Mouse (Mus musculus) embryo, embryonic 10.5 days (tissue): ENCODE results near the gene Col6a1.

Experiments
- DNase-seq: peaks from one replicate; pipeline ENCODE4 v3.0.0-alpha.2; 2015; ENCODE audit warnings: low spot score

Gene Col6a1

DNA sequence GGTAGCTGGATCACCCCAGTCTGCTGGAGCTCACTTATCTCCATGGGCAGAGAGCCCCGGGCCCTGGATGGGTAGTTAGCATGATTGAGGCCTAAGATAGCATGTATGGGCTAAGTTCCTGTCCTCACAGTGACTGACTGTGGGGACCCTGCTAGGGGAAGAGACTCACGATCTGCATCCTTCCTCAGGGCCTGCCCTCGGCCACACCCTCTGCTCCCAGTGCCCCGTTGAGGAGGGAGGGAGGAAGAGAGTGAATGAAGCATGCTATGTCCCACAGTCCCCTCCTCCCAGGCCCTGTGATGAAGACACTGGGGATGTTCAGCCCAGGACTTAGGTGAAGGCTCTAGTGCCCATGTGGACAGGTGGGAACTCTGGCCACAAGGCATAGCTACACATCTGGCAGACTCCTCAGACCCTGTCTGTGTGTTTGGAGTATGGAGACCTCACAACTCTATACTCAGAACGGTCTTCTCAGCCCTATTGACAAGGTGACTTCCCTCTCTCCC is 1.7 kb downstream of the Col6a1 start:
- DNase-seq = no peak

DNA sequence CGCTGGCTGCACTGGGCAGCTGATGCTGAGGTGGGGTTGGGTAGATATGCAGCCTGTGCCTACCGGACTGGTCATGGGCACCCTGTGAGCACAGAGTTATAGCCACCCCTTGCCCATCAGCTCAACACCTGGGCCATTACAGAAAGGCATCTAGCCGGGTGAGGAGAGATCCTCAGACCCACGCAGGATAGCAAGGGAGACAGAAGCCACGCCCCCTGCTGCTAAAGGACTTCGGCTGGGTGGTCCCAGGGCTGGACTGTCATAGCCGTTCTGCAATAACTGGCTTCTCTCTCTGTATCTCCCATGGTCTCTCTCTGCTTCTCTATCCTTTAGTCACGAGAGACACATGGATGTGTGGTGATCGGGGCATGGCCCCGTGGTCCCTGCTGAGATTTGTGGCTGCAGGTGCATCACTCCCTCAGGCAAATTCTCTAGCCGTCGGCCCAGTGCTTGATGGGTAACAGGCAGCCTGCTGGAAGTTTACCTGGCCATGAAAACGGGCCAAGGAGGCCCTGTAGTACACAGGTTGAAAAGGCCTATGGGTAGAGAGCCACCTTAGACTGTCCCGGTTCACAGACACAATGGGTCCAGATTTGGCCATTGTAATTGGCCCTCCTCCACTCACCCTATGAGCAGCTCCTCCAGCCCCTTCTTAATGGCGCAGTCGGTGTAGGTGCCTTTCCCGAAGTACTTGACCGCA is 3.1 kb downstream of the Col6a1 start:
- DNase-seq = no peak

DNA sequence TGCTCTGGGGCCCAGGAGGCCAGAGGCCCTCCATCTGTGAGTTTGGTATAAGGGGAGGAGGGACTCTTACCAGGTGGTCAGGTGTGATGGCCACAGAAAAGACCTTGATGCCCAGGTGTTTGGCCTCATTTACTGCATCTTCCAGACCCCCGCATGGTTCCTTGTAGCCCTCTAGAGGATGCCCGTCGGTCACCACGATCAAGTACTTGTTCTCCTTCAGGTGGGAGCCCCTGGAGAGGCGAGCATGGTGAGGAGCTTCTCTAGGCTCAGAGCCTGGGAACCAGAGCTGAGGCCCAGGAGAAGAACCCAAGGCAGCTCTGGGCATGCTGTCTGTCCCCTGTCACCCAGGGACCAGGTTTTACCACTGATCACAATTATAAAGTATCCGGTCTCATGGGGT is 4.2 kb downstream of the Col6a1 start:
- DNase-seq = no peak

DNA sequence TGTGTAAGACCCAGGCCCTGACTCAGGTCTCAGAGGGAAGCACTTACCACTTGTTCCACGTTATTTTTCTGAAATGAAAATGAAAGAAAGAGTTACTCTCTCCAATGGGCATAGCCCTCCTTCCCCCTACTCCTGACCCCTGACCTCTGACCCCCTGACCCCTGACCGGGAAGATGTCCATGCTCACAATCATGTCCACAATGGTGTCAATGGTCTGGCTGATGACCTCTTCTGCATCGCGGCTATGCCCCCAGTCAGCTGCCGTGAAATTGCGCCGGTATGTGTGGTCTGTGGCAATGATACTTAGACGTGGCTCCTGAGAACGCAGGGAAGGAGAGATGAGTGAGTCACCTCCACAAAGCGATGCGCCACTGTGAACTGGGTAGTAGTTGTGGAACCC is 4.8 kb downstream of the Col6a1 start:
- no peak for DNase-seq

DNA sequence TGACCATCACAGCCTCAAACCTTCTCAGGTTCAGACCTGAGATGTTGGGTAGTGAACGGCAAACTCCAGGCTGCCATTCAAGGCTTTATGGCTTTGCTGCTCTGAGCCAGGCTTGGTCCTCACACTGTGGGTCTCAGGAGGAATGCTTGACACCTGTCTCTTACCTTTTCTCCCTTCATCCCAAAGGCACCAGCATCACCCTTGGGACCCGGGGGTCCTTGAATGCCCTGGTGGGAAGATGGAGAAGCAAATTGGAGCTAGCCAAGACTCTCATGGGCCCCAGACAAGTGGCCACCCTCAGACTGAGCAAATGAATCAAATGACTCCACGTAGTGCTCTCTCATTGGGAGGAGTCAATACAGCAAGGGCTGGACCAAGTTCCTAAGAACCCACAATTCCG is 8.3 kb downstream of the Col6a1 start:
- DNase-seq = no peak

DNA sequence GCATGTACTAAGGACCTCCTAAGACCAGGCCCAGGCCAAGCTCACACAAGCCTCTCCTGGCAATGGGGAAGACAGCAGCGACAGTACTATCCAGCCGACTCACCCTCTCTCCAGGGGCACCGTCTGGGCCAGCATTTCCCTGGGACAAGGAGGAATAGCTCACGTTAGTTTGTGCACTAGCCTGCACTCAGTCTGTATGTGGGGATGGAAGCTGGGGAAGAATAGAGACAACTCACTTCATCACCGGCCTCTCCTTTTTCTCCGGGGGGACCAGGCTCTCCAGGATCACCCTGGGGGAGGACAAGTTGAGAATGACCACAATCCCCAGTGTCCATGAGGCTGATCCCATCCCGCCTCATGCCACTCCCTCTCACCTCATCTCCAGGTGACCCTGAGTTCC is 8.9 kb downstream of the Col6a1 start:
- DNase-seq = no peak

DNA sequence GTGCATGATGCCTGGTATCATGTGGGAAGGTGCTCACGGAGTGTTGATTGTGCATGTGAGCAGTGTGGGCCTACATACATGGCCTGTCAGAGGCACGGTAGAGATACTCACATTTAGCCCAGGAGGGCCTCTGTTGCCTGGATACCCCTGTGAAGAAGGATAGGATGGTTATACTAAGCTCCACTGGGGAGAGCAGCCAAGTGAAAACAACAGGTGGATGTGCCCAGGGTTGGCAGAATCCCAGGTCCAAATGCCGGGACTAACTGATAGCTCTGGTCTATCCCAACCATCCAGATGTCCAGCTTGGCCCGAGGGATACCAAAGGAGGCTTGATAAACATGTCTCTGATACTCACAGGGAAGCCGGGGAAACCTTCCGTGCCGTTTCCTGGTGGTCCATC is 11.7 kb downstream of the Col6a1 start:
- no peak for DNase-seq

DNA sequence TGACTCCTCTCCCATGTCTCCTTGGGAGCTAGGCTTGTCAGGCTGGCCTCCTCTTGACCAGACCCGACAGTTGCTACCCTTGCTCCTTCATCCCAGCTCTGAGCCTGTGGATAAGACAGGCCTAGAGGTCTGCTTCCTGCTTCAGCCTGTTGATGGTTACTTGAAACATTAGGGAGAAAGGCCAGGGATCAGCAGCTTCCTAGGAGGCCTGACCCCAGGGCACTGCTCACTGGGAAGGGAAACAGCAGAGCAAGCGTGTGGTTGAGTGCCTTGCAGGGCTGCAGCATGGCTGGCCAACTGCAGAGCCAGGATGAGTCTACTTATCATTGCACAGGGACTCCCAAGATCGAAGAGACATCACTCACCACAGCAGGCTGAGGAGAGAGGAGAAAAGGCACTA is 13.5 kb downstream of the Col6a1 start:
- DNase-seq = no peak

DNA sequence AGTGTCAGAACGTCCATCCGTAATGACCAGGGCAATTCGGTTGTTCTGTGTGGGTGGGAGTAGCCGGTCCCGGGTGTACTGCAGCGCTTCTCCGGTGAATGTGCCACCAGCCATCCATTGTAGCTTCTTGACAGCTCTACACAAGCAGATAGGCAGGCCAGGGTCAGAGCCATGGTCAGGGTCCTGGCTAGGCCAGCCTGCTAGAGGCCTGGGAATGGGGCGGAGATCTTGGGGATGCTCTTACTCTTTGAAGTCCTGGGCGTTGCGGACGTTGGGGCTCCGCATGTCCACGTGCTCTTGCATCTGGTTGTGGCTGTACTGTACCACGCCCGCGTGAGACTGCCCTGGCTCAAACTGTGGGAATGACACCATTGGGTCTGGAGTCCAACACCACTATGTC is 14.6 kb downstream of the Col6a1 start:
- DNase-seq = no peak

DNA sequence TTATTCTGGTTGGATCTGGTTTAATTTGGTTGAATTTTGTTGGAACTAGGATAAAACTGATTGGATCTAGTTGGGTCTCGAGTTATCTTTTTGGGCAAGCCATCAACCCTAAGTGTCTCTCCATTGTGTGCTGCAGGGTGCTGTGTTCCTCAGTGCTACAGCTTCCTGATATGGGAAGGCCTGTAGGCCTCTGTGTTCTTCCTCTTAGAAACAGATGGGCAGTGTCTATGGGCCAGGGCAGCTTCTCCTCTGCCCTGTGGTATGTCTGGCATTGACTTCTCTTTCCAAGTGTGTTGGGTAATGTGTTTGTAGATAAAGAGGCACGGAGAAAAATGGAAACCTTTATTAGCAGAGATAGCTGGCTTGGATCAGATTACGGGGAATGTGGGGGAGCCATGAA is 17.5 kb downstream of the Col6a1 start:
- DNase-seq = no peak

DNA sequence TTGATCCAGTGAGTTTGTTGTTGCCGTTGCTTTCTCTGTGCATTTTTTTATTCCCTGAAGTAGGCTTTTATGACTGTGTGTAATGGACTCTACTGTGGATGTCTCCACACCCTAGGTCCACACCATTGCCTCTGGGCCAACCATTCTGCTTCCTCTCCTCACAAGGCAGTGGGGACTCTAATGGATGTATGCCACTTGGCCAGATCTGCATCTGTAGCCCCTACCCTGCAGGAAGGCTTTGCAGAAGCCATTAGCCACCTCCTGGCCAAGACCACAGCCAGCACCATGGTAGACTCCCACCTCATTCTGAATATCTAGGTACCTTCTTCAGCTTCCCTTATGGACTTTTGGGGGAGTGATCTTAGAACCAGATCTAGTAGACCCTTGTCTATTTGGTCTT is 18.4 kb downstream of the Col6a1 start:
- no peak for DNase-seq

DNA sequence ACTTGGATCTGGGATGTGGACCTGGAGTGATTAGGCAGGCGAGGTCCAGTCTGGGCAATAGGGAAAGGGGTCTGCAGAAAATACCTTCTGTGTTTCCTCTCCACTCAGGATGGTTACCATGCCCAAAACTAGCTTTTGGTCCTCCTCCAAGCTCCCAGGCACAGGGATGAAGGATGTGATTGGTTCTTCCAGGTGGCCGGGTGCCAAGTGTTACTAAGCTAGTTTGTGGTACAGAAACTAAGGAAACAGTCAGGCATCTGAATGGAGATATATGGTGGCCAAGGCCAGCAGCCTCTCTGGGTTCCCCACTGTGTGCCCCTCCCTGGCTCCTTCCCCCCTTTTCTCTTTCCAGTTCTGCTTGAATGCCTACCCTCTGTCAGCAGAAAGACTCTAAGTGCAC is 19.0 kb downstream of the Col6a1 start:
- no peak for DNase-seq

DNA sequence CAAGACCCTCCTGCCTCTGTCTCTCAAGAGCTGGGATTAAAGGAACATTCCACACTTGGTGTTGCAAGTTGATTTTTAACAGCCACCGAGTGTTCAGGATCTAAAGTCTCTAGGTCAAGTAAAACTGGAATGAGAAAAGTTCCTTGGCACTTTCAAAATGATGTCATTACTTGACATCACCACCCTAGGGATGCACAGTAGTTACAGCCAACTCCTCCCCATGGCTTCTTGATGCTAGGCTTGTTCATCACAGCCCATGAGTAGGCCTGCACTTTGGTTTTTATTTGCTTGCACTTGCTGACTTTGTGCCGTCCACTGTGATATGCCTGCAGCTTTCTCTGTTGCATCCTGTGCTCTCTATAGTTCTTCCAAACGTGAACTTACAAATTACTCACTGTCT is 21.6 kb downstream of the Col6a1 start:
- DNase-seq = no peak

DNA sequence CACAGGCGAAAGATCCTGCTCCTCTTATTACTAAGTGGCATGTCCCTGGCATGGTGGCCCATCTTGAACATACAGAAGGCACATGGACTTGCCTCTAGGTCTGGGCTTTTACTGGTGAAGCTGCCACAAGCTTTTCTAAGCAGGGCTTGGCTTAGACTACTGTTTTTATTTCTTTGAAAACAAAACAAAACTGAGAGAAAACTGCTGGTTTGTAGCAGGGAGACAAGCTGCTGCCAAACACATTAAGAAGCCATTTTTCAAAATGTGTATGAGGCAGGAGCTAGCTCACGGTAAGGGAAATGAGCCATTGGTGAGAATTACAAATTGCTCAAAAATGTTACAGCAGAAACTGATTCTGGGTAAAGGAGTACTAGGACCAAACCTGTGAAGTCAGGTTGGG is 24.5 kb downstream of the Col6a1 start:
- DNase-seq = no peak

DNA sequence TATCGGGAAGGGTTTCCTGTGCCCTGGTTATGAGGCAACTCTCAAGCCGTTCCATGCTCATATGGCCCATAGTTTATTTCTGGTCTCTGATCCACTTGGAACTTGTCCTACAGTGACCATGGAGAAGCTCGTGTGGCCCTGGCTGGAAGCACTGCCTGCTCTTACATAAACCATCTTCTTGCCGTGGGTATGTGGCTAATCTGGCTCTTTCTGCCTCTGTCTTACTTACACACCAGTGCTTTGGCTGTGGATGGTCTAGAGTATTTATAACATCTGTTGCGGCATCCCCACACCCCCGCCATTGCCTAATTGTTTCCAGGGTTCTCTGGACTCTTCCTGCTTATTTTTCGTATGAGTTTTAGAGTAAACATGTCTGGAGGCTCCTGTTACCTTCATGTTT is 26.2 kb downstream of the Col6a1 start:
- no peak for DNase-seq

DNA sequence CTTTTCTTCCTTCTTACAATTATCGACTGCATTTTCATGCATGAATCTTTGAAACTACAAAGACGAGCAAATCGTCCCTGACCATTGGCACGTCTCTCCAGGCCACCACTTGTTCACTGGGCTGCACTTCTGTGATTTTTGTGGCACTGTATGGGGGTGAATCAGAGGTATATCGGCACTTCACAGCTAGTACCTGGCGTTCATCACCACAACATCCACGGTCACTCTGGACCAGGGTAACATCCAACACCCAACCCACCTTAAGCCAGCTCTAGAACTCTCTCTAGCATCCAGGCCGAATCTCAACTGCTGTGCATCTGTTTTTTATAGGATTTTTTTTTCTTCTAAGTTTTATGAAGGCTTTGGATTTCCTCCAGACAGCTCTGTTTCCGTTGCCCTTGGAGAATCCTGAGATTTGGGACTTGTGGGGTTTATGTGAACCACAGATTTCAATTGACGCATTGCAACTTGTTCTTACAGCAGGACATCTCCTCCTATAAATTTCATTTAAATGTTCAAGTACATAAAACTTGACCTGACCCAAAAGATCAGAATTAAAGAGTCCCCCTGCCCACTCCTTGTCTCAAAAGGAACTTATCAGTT is 30.6 kb downstream of the Col6a1 start:
- no peak for DNase-seq

DNA sequence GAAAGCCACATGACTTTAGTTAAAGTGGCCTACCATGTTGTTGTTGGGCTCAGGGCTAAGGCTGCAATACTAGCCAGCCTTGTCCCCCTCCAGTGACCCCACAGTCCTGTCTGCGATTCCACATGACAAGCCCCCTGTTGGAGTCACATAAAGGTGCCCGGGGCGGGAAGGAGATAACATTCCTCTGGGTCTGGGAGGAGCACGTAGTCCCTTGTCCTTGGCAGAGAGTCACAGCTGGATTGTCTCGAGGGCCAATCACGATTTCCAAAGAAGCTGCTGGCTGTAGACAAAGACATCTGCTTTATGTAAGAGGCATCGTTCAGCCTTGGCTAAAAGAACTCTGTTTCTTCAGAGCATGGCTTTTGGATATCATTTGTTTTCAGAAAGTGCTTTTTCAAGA is 31.2 kb downstream of the Col6a1 start:
- DNase-seq = no peak

DNA sequence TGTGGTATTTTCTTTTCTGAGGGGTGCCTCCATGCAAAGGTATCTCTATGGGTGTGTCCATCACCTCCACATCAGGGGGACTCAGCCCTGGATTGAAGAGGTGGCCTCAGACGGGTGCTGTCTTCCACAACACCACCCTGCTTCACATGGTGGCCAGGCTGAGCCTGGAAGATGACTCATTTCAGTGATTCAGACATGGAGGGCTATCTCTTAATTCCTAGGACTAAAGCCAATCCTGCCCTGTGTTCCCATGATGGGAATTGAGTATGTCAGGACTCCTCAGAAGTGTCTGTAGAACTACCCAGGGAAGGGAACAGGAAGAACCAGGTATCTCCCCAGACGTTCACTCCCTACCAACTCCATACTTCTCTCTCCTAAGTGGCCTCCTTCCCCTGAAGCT is 32.5 kb downstream of the Col6a1 start:
- no peak for DNase-seq

DNA sequence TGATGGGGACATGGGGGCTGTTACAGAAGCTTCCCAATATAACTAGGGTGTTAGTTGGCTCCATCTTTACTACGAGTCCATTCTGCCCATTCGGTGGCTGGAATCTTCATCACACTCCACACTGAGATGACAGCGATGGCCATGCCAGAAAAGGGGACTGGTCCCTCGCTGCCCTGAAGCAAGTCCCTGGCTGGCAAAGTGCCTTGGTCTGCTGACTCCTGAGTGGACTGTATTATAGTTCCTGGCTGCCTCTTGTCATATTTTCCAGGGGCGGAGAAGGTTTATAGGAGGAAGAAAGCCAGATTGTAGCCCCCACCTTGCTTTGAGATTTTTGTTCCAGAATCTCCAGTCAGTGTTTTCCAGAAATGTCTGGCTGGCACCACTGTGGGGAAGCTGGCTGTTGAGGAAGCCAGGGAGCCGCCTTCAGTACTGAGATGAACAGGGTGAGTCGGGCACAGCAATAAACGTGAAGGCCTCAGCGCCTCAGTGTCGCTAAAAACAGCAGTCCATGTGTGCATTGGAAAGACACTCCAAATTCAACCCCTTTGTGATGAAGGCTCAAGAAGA is 40.4 kb downstream of the Col6a1 start:
- DNase-seq = no peak

DNA sequence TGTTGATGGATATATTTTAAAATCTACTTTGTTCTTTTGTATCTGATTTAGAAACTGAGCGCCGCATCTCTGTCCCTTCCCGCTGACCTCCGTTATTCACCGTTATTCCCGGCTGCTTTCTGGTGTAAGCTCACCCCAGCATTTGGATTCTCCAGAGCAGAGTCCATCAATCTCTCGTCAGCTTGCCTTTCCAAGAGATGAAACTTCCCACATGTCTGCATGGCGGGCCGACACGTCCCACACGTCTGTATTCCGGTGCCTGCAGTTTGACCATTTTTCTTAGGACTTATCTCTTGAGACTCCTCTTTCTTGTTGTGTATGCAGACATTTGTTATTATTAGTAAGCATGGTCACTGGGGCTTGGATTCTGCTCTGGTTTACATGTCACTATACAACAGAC is 42.0 kb downstream of the Col6a1 start:
- DNase-seq = peak; percentile 11

DNA sequence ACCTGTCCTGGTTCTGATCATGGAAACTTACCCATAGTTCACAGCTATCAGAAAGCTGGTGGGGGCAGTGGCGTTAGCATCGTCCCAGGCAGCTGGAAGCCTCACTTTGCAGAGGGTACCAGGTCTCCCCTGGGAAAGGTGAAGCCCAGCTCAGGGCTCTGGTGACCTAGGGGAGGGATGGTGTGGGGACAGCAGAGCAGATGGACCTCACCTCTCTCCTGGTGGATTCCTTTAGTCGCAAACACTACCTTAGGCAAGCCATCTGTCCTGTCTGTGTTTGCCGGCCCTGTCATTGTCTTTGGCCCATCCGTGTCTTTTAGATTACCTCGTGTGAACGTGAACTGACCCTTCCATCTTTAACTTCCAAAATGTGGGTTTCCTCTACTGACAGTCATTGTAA is 42.5 kb downstream of the Col6a1 start:
- DNase-seq = no peak

DNA sequence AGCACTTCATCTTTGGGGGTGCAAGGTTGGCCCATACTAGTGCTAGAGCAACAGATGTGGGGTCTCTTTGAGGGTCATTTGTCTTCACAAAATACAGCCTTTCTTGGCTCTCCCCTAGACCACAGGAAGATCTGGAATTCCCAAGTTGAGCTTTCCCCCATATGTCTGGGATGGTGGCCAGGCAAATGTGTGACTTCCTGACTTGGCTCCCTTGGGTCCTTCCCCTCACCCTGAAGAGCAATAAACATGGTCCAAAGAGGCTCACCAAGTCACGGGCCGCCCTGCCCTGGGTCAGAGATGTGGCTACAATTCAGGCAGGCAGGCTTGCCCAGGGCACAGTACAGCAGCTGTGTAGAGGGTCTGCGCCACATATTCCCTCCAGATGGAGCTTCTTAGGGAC is 44.1 kb downstream of the Col6a1 start:
- no peak for DNase-seq

DNA sequence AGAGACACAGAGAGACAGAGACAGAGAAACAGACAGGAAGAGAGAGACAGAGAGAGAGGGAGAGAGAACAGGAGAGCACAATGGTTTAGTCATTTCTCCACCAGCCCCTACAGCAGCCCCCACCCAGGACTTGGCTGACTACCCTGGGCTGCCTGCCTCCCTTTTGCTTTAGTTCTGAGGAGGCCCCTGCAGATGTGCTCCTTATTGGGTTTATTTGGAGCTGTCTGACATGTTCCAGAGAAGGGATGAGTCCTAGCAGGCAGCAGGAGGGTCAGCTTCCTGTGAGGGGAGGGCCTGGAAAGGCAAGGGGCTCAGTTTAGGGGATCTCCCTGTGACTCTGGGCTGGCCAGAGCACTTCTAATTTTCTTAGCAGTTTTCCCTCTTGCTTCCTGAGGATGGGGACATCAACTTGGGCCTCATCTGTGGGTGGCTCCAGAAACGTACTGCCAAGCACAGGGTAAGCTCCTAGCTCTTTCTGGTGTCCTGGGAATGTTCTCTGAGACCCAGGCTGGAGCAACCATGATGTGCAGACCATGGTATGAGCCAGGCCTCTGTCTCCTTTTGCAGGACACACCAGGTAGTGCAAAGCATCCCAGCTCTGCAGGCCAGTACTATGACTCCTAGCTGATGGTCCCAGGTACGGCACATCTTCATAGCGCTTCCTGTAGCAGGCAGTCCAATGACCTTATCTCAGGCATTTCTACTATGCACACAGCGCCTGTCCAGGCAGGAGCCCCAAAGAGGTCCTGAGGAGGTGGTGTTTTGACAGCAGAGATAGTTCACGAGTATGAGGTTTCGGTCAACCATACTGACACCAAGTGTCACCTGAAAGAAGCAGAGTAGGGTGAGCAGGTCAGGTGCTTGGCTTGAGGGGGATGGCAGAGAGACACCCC is 45.0 kb downstream of the Col6a1 start:
- no peak for DNase-seq
